Mouse (Mus musculus): Measurements from ENCODE around the gene Gm14862. TPM values are rescaled to one million over a fixed set of nuclear protein-coding genes. Genes with fewer than 3 reads are reported as not detected.

Gm14862 gene
- not detected for polyA plus RNA-seq (2014; fragmentation: Illumina TruSeq; extraction: RNeasy Lipid Tissue Mini Kit (QIAGEN cat#74804); ENCODE audit: low read depth, low replicate concordance)

DNA sequence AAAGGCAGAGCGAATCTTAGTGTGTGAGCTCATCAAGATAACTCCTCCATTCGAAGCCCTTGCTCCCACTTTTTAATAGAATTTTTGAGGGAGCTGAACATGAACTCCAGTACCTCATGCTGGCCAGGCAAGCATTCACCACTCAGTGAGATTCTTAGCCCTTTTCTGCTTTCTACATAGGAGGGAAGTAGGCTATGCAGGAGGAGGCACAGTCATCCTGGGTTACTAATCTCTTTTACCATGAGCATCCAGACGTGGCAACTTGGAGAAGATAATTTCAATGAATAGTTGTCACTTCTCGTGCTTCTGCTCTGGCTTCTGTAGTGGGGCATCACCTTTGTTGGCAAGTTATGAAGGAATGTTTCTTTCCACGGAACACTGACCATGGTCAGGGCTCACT, at the start of gene Gm14862:
Gene Gm14862, minus strand, starts transcription at position 134 of the 400 bp plus-strand sequence.

DNA sequence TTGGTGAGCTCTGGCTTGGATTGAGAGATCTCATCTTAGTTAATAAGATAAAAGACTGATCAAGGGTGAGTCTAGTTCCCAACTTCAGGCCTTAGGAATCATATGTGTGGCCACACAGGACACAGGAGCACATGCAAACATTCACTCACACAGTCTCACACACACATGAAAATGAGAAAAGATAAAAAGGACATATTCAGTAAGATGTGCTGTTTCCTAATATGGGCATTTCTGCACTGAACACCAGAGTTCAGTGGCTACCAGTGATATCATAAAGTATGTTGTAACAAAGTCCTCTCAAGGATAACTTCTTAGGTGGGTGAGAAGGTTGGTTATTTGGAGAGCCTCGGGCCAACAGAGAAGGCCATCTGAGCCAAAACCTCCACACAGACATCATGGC, 26.8 kb upstream of the Gm14862 start, which contains the start of gene H2al1m:
Gene H2al1m, plus strand, starts transcription at position 301 of the 400 bp plus-strand sequence.

DNA sequence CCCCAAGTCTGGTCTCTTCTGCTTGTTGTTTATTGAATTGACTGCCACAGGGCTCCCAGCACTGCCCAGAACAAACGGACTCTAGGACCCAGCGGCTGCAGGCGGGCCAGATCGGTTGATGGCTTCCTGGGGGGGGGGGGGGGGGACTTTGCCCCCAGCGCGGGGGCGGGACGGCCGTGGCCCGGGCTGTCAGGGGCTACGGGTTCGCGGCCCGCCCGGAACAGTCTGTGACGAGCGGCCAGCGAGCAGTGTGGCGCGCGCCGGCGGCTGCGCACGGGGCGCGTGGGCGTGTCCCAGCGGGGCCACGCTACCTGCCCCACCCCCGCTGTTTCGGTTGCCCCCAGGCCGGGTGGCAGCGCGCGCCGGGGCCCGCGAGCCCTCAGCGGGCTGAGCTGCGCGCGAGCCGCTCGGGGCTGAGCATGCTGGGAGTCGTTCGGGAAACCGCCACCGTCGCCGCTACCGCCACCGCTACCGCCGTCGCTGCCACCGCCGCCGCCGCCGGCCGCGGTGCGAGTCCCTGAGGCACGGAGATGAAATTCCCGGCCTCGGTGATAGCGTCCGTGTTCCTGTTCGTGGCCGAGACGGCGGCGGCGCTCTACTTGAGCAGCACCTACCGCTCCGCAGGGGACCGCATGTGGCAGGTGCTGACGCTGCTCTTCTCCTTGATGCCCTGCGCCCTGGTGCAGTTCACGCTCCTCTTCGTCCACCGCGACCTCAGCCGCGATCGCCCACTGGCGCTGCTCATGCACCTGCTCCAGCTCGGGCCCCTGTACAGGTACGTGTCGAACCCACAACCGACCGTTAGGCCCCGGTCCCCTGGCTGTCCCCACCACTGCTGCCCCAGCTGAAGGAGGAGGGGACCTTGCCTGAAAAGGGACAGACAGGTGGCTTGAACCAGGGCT, 16.0 kb upstream of the Gm14862 start, which contains the start of gene Xk:
Gene Xk, plus strand, starts transcription at position 297 of the 902 bp plus-strand sequence.

Other genes starting within 250 kb of the Gm14862 start
- gene Fthl17e, start 223.4 kb downstream of the Gm14862 start, polyA plus RNA-seq (2014; fragmentation: Illumina TruSeq; extraction: RNeasy Lipid Tissue Mini Kit (QIAGEN cat#74804); ENCODE audit: low read depth, low replicate concordance): not detected
- not detected for gene Fthl17f, start 193.9 kb downstream of the Gm14862 start, polyA plus RNA-seq (2014; fragmentation: Illumina TruSeq; extraction: RNeasy Lipid Tissue Mini Kit (QIAGEN cat#74804); ENCODE audit: low read depth, low replicate concordance)
- 26.0 TPM for gene 4930402K13Rik, start 152.3 kb downstream of the Gm14862 start, polyA plus RNA-seq (2014; fragmentation: Illumina TruSeq; extraction: RNeasy Lipid Tissue Mini Kit (QIAGEN cat#74804); ENCODE audit: low read depth, low replicate concordance)
- gene Lancl3, start 57.0 kb downstream of the Gm14862 start, polyA plus RNA-seq (2014; fragmentation: Illumina TruSeq; extraction: RNeasy Lipid Tissue Mini Kit (QIAGEN cat#74804); ENCODE audit: low read depth, low replicate concordance): 3.6 TPM
- gene Xk, start 15.9 kb upstream of the Gm14862 start, polyA plus RNA-seq (2014; fragmentation: Illumina TruSeq; extraction: RNeasy Lipid Tissue Mini Kit (QIAGEN cat#74804); ENCODE audit: low read depth, low replicate concordance): 6.5 TPM
- 18.3 TPM for gene H2al1m, start 26.9 kb upstream of the Gm14862 start, polyA plus RNA-seq (2014; fragmentation: Illumina TruSeq; extraction: RNeasy Lipid Tissue Mini Kit (QIAGEN cat#74804); ENCODE audit: low read depth, low replicate concordance)
- gene H2al1k, start 93.7 kb upstream of the Gm14862 start, polyA plus RNA-seq (2014; fragmentation: Illumina TruSeq; extraction: RNeasy Lipid Tissue Mini Kit (QIAGEN cat#74804); ENCODE audit: low read depth, low replicate concordance): 3.0 TPM
- gene Cybb, start 230.9 kb upstream of the Gm14862 start, polyA plus RNA-seq (2014; fragmentation: Illumina TruSeq; extraction: RNeasy Lipid Tissue Mini Kit (QIAGEN cat#74804); ENCODE audit: low read depth, low replicate concordance): 1.9 TPM

All from testis, adult 10 weeks (tissue).